Mouse (Mus musculus): ENCODE data around the gene Ect2. TPM values are rescaled to one million over a fixed set of nuclear protein-coding genes. Genes with fewer than 3 reads are reported as not detected.

The Ect2 gene
- total and polyA plus RNA-seq, 2 experiments from 2014 or later = 4.7 to 5.3 TPM

DNA sequence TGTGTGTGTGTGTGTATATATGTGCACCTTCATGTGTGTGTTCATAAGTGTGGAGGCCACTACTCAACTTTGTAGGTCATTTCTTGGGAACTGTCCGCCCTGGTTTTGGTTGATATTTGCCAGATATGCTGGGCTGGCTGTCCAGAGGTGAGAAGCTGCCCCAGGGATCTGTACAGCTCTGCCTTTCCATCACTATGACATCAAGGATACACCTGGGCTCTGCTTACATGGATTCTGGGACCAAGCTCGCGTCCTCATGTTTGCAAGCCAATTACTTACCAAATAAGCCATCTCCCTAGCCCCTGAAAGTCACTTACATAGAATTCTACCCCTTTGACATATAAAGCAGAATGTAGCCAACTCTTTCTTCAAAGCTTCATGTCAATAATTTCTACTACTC lies 98.2 kb downstream of the Ect2 start:
- Histone ChIP-seq H3K4me2 (ENCODE audit: low read depth) (no peak overlapping the region), H3K27me3 (ENCODE audit: insufficient read depth, low read length) (no peaks in the 10 kb centered on the region), H3K27ac (ENCODE audit: low read depth, low read length) (no peak overlapping the region), H3K4me1 (ENCODE audit: insufficient read depth) (no peaks in the 10 kb centered on the region; the same call in 1 of the 2 replicates), H3K9ac (no peak overlapping the region), H3K4me3 (ENCODE audit: low read depth, low read length) (no peak overlapping the region), H3K9me3 (ENCODE audit: low read length) (no peaks in the 10 kb centered on the region), H3K36me3 (ENCODE audit: insufficient read depth) (no peaks in the 10 kb centered on the region)
- DNase-seq (no peak), ATAC-seq (no peak)
- 89% methylated on average over 3 of the region's 3 CpGs for WGBS
- no peak for TF ChIP-seq CTCF (IDR thresholded peaks at IDR 0.05; ENCODE audit: low read depth)

GRCm38 (mm10) chr3:27054766-27055165 lies 98.9 kb downstream of the Ect2 start:
- ATAC-seq (no peak), DNase-seq (no peak)
- no peaks in the 10 kb centered on the region for H3K4me1 ChIP-seq (ENCODE audit: insufficient read depth)
- TF ChIP-seq CTCF (IDR thresholded peaks at IDR 0.05; ENCODE audit: low read depth) = no peak
- 75% methylated on average over 2 of the region's 2 CpGs for WGBS
- H3K27ac ChIP-seq (ENCODE audit: low read depth, low read length) = no peak overlapping the region
- H3K9ac ChIP-seq = no peak overlapping the region
- H3K4me3 ChIP-seq (ENCODE audit: low read depth, low read length) = no peak overlapping the region
- no peak overlapping the region for H3K4me2 ChIP-seq (ENCODE audit: low read depth)
- no peaks in the 10 kb centered on the region for H3K27me3 ChIP-seq (ENCODE audit: insufficient read depth, low read length)
- H3K36me3 ChIP-seq (ENCODE audit: insufficient read depth) = no peaks in the 10 kb centered on the region
- H3K9me3 ChIP-seq (ENCODE audit: low read length) = no peaks in the 10 kb centered on the region

Other genes with a start within 250 kb of the Ect2 start
- 18.6 and 22.7 TPM in 2 replicates for gene Nceh1, start 29.1 kb upstream of the Ect2 start, total RNA-seq (2014; rRNA removed)
- 17.4 and 27.9 TPM in 2 replicates for gene Nceh1, start 29.1 kb upstream of the Ect2 start, polyA plus RNA-seq (2015; fragmentation: Nextera tagmentation; extraction: Ambion mirVana)
- 0.69 and 0.76 TPM in 2 replicates for gene Tnfsf10, start 163.2 kb upstream of the Ect2 start, total RNA-seq (2014; rRNA removed)
- 0.19 and 0.38 TPM in 2 replicates for gene Tnfsf10, start 163.2 kb upstream of the Ect2 start, polyA plus RNA-seq (2015; fragmentation: Nextera tagmentation; extraction: Ambion mirVana)
- gene Ghsr, start 217.5 kb upstream of the Ect2 start, total RNA-seq (2014; rRNA removed) = 0.23 and 0.33 TPM in 2 replicates
- 0.04 and 0.15 TPM in 2 replicates for gene Ghsr, start 217.5 kb upstream of the Ect2 start, polyA plus RNA-seq (2015; fragmentation: Nextera tagmentation; extraction: Ambion mirVana)